Mouse (Mus musculus) bone marrow macrophage, adult 2 months (primary cell): Measurements from ENCODE around the gene Bod1l. TPM values are rescaled to one million over a fixed set of nuclear protein-coding genes. Genes with fewer than 3 reads are reported as not detected.

Experiments used
- H3K27ac ChIP-seq: 2 replicates; pipeline ENCODE4 v1.5.1; 2012; ENCODE audit warnings: low read depth, low read length; ENCODE audit not compliant: insufficient read depth
- H3K4me1 ChIP-seq: 2 replicates; pipeline ENCODE4 v1.6.1; 2012; ENCODE audit warnings: low read length; ENCODE audit not compliant: control insufficient read depth, insufficient read depth
- H3K4me3 ChIP-seq: 2 replicates; pipeline ENCODE4 v1.5.1; 2012; ENCODE audit warnings: mild to moderate bottlenecking, low read length, moderate library complexity; ENCODE audit not compliant: insufficient read depth
- CTCF ChIP-seq: IDR thresholded peaks from 2 replicates; pipeline ENCODE4 v1.5.1; 2012; ENCODE audit warnings: low read depth, mild to moderate bottlenecking, low read length, moderate library complexity
- POLR2A ChIP-seq: IDR thresholded peaks from 2 replicates; pipeline ENCODE4 v1.6.1; 2012; ENCODE audit warnings: mild to moderate bottlenecking, low read depth, low read length, borderline replicate concordance
- polyA plus RNA-seq: library from polyadenylated mRNA; stranded (reverse); fragments of >200 nt; gene quantifications from 2 replicates; pipeline ENCODE4 v1.2.4, GENCODE M21; 2012; ENCODE audit not compliant: missing spikeins, insufficient read depth, insufficient read length

The Bod1l gene
- 21.9 and 25.0 TPM in 2 replicates for polyA plus RNA-seq

GRCm38 (mm10) chr5:41844147-41844529, at the start of gene Bod1l:
Gene Bod1l, minus strand, starts transcription at chr5:41844315.
- Histone ChIP-seq H3K4me3 (peak within 1 kb of the TSS; percentile 85), H3K27ac (peak within 1 kb of the TSS; percentile 50), H3K4me1 (peaks cover 4% of the 10 kb centered on the region)
- TF ChIP-seq CTCF: no peak
- TF ChIP-seq POLR2A: no peak

DNA sequence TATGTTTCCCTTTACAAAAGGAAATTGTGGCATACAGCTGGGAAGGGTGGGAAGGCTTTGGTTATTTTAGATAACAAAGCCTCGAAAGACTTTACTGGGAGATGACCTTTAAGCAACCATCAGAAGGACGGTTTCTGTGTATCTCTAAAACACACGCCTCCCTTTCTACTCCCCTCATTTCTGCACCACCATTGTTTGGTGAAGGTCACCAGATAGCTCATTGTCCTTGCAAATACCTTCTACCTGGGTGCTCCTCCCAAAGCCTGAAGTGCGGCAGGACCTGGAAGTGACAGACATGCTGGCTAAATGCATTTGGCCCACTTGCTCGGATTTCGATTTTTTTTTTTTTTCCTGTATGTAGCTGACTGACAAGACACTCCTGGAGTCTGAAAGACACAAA, 49.2 kb upstream of the Bod1l start:
- no peak for TF ChIP-seq CTCF
- TF ChIP-seq POLR2A: no peak
- no peaks in the 10 kb centered on the region for H3K4me1 ChIP-seq

DNA sequence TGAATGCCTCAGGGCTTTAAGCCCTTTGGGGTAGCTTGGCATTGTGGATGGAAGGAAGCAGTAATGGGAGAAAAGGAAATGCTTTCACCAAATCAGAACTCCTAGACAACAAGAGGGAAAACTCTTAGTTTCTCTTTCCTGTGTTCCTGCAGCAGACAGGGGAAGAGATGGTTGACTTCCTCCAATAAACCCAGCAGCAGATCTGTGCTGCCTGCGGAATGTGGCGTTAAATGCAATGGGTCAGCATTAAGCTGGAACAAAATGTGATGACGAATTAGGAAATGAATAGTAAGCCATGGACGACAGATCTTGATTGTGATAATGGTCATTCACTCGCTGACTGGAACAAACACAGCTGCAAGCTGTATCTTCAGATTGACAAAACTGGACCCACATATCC, 46.8 kb upstream of the Bod1l start:
- no peak overlapping the region for H3K27ac ChIP-seq
- no peak overlapping the region for H3K4me3 ChIP-seq
- TF ChIP-seq POLR2A (no peak), CTCF (no peak)

More for the DNA sequence above, 49.2 kb upstream of the Bod1l start:
- Histone ChIP-seq H3K4me3 (no peak overlapping the region), H3K27ac (no peak overlapping the region)

DNA sequence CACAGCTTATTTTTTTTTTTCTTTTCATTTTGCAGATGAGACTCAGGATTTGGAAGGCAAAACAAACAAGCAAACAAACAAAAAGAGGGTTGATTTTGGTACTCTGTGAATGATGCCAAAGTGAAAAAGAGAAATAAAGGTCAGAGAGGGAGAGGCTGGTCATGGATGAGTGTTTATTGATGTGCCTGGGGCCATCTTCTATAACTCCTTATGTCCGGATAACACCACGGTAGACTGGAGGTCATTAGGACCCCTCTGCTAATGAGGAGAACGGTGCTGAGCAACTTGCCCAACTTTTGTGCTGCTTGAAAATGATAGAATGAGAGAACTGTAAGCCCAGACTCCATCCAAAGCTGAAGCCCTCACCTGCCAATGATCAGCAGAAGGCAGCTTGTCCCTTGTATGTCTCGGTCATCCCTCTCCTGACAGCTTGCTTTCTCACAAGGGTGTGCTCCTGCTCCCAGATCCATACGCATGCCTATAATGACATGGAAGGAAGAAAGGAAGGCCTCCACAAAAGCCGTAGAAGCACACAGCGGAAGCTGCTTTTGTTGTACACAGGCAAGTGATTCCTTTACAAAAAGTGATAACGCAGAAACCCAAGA, 45.2 kb upstream of the Bod1l start:
- TF ChIP-seq CTCF (no peak), POLR2A (no peak)
- H3K4me1 ChIP-seq: no peaks in the 10 kb centered on the region
- H3K27ac ChIP-seq: no peak overlapping the region
- no peak overlapping the region for H3K4me3 ChIP-seq

More for the DNA sequence above, 46.8 kb upstream of the Bod1l start:
- no peaks in the 10 kb centered on the region for H3K4me1 ChIP-seq

DNA sequence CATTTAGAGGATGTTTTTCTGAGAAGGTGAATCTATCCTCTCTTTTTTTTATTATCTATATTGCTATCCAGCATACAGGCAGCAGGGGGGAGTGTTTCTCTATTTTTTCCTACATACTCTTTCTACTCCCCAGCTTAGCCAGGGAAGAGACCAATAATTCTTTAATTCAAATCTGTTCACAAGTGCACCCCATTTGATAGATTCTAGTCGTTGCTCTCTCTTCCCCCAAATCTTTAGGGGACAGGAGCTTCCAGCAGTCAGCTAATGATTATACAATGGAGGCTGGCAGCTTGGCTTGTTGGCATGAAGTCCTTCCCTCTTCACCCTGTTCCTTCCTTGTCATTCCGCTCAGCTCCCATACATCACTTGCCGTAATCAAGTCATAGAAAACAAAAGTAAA, 44.7 kb upstream of the Bod1l start:
- H3K4me3 ChIP-seq: no peak overlapping the region
- H3K4me1 ChIP-seq: no peaks in the 10 kb centered on the region
- no peak overlapping the region for H3K27ac ChIP-seq

GRCm38 (mm10) chr5:41887738-41888137, 43.6 kb upstream of the Bod1l start:
- H3K4me3 ChIP-seq: no peak overlapping the region
- 0 out of 2 replicates have a peak, but pooled peaks cover under 1% of the 10 kb centered on the region for H3K4me1 ChIP-seq
- no peak for TF ChIP-seq CTCF
- no peak for TF ChIP-seq POLR2A
- H3K27ac ChIP-seq: no peak overlapping the region

More for the DNA sequence above, 44.7 kb upstream of the Bod1l start:
- TF ChIP-seq CTCF (no peak), POLR2A (no peak)

- Histone ChIP-seq H3K4me1 (0 out of 2 replicates have a peak, but pooled peaks cover 2% of the 10 kb centered on the region), H3K4me3 (no peak overlapping the region), H3K27ac (no peak overlapping the region)
- TF ChIP-seq POLR2A (no peak), CTCF (peak; percentile 46; the same call in 1 of the 2 replicates)
Observed at GRCm38 (mm10) chr5:41884563-41884962, 40.4 kb upstream of the Bod1l start.

- no peak overlapping the region for H3K4me3 ChIP-seq
- no peak overlapping the region for H3K27ac ChIP-seq
- no peaks in the 10 kb centered on the region for H3K4me1 ChIP-seq
- TF ChIP-seq POLR2A (no peak), CTCF (no peak)
Observed at GRCm38 (mm10) chr5:41871164-41871563, 27.0 kb upstream of the Bod1l start.

GRCm38 (mm10) chr5:41855781-41856180, 11.7 kb upstream of the Bod1l start:
- H3K4me3 ChIP-seq: no peak overlapping the region
- no peaks in the 10 kb centered on the region for H3K4me1 ChIP-seq
- no peak overlapping the region for H3K27ac ChIP-seq
- no peak for TF ChIP-seq POLR2A
- no peak for TF ChIP-seq CTCF

DNA sequence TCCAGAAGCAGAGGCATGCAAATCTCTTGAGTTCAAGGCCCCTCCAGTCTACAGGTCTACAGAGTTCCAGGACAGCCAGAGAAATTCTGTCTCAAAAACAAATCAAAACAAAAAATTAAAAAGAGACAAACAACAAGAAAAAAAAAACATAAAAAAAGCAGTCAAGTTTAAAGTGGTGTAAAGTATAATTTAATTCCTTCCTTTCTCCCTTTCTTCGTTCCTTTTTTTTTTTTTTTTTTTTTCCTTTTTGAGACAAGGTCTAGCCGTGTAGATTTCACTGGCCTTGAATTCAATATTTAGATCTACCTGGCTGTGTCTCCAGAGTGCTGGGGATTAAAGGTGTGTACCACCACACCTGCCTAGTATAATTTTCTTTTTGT, 1.4 kb upstream of the Bod1l start:
- Histone ChIP-seq H3K27ac (peak overlapping the region; percentile 48), H3K4me3 (peak overlapping the region; percentile 85), H3K4me1 (peaks cover 4% of the 10 kb centered on the region)
- TF ChIP-seq POLR2A: no peak
- no peak for TF ChIP-seq CTCF

DNA sequence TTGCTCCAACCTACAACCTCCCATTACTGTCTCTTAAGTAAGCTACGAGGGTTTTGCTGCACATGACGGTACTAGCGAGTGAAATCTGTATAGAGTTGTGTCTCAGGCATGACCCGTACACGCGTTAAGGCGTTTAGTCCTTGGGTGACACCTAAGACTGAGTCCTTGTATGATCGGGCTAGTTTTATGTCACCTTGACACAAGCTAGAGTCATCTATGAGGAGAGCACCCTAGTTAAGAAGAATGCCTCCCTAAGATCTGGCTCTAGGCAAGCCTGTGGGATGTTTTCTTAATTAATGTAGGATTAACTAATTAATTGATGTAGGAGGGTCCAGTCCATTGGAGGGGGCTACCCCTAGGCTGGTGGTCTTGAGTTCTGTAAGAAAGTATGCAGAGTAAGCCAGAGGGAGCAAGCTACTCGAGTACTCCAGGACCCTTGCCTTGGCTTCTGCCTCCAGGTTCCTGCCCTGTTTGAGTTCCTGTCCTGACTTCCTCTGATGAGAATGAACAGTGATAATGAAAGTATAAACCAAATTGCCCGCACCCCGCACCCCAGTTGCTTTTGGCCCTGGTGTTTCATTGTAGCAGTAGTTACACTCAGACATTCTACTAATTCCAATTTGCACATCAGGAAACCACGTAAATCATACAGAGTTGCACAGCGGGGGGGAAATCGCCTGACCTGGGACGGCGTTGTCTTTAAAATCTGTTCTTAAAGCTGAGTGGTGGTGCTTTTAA, 874 bp upstream of the Bod1l start:
- Histone ChIP-seq H3K27ac (peak overlapping the region; percentile 48), H3K4me1 (peaks cover 4% of the 10 kb centered on the region), H3K4me3 (peak overlapping the region; percentile 85)
- TF ChIP-seq CTCF (no peak), POLR2A (no peak)
